Mouse (Mus musculus): ENCODE measurements around the gene Rps6ka5.

Rps6ka5 gene

GRCm38 (mm10) chr12:100586601-100587000, 140.2 kb downstream of the Rps6ka5 start:
- no peak for DNase-seq

DNA sequence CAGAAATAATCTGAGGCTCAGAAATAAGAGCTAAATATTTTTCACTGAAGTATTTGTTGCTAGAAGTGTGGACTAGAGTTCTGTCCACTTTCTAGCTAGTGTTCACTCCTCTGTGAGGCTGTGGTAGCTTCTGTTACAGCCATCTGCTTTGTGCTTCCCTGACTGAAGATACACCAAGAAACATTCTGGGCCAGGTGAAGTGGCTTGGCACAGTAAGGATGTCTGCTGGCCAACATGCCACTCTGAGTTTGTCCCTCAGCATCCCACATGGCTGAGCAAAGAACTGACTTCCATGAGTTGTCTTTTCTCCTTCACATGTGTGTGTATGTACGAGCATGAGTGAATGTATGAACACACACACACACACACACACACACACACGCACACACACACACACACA, 147.6 kb downstream of the Rps6ka5 start:
- DNase-seq = peak; percentile 64 to 69

GRCm38 (mm10) chr12:100578291-100578690, 148.5 kb downstream of the Rps6ka5 start:
- DNase-seq = peak; percentile 73 to 77

- DNase-seq = no peak
Observed at GRCm38 (mm10) chr12:100575739-100576138, 151.0 kb downstream of the Rps6ka5 start.

- no peak for DNase-seq
Observed at GRCm38 (mm10) chr12:100570522-100571072, 156.2 kb downstream of the Rps6ka5 start.

- no peak for DNase-seq
Observed at GRCm38 (mm10) chr12:100568831-100569230, 158.0 kb downstream of the Rps6ka5 start.

DNA sequence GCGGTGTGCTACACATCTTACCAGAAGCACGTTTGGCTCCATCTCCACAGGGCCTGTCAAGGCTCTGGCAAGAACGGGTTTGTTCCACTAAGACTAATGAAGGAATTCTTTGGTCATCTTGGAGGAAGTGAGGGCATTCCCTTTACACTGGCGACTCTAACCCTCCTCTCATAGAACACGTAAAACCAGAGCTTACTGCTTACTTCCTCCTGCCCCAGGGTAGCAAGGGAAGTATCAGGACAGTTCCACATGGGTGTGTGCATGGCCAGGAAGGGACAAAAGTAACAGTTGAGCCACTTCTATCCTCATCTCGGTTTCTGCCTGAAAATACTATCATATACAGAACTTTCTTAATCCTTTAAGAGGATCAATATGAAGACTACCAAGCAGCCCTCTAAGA, 158.7 kb downstream of the Rps6ka5 start:
- no peak for DNase-seq

GRCm38 (mm10) chr12:100567627-100568026, 159.2 kb downstream of the Rps6ka5 start:
- no peak for DNase-seq

DNA sequence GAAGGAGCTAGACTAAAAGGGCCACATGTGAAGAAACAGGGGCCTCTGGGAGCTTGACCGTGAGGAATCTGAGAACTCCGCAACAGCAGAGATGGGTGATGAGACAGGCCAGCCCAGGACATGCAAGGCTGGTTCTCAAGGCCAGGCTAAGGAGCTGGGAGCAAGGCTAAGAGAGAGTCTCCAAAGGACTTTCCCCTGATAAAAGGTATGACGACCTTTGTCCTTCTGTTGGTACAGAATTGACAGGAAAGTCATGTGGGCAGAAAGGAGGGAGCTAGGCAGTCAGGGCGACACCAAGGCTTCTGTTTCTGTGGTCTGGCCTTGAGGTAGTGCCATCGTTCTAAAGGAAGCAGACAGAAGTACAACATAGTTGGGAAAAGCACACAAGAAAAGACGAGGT, 173.1 kb downstream of the Rps6ka5 start:
- no peak for DNase-seq

- DNase-seq = no peak
Observed at GRCm38 (mm10) chr12:100551972-100552371, 174.8 kb downstream of the Rps6ka5 start.

DNA sequence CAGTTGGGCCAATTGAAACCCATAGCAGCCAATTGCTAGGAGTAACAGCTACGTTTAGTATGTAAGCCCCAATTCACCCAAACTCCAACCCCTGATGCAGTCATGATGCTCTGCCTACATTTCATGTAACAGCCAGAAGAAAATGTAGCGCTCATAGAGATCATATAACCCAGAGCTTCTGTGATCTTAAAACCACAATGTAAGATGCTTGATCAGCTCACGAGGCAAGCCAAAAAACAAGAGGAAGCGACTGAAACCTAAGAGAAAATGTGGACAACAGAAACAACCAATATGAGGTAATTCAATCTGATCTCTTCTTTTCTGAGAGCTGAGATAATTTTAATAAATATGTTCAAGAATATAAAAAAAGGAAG, 182.6 kb downstream of the Rps6ka5 start:
- DNase-seq = no peak

DNA sequence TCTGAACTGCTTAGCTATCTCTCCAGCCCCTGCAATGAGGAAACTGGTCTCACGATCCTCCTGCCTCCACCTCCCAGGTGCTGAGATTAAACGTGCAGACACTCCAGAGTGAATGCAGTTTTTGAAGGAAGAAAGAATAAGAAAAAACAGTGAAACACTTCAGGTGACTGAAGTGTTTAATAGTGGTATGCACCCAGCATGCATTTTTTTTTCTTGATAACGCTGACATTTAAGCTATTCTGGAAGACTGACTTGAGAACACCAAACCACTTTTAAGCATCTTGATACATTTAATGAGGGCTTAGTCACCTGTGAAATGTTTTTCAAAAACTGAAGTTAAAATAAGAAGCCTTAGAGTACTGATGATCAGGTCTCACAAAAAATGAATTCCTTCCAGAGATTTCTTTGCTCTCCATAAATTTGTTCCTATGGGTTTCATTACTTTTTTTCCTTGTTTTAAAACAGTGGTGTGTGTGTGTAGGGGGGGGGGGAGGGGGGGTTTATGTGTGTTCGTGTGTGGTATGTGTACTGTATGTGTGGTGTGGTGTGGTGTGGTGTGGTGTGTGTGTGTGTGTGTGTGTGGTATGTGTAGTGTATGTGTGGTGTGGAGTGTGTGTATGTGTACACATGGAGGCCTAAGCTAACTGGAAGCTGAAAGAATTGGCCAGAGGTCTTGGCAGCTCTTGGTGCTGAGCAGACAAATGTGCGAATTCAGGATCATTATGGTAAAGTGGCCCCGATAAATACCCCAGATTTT, 183.2 kb downstream of the Rps6ka5 start:
- DNase-seq = no peak

DNA sequence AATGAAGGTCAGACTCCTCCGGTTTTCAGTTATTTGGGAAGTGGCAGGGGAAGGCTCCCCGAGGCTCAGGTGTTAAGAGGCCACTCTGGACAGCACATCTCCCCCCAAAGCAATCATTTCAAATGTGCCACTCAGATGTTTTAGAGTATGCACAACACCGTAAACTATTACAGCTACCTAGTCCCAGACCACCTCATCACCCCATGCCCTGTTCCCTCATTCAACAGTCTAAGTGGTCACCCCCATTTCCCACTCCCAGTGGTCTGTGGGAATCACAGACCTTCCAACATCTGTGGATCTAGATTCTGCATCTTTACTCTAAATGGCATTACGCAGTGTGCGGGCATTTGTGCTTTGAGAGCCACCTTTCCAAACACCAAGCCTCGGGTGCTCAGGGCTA, 184.3 kb downstream of the Rps6ka5 start:
- DNase-seq = no peak

DNA sequence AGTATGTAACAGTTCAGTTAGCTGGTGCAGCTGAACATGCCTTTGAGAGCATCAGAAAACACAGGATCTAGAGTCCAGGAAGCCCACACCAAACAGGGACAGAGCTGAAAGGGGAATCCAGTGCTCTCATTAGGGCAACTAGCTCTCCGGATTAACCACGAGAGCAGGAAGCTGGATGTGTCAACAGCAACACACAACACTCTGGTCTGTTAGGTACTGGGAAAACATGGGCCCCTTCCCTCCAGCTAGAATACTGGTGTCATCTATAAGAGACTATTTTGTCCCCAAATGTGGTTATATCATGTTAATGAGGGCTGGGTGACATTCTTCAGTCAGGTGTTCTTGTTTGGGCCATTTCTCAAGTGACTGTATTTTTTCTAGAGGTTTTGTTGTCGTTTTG, 184.7 kb downstream of the Rps6ka5 start:
- DNase-seq = no peak

DNA sequence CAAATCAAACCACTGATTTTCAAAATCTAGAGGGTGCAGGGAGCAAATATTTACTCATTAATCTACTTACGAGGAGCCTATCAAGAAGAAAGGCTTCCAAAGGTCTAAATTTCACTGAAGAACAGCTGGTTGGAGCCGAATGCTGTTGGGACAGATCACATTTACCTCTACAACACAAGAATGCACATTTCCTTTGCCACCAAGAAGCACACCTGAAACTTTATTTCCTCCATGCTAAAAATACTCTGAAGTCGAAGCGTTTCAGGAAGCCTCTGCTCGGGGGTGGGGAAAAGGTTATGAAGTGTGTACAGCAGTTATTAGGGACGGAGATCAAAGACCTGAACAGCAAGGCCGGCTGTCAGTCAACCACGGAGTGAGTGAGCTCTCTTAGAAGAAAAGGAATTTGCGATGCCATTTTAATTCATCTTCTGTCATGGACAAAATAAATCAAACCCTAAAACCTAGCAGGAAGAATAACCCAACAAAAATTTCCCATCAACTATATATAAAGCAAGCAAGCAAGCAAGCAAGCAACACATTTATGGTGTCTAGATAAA, 187.5 kb downstream of the Rps6ka5 start:
- no peak for DNase-seq

DNA sequence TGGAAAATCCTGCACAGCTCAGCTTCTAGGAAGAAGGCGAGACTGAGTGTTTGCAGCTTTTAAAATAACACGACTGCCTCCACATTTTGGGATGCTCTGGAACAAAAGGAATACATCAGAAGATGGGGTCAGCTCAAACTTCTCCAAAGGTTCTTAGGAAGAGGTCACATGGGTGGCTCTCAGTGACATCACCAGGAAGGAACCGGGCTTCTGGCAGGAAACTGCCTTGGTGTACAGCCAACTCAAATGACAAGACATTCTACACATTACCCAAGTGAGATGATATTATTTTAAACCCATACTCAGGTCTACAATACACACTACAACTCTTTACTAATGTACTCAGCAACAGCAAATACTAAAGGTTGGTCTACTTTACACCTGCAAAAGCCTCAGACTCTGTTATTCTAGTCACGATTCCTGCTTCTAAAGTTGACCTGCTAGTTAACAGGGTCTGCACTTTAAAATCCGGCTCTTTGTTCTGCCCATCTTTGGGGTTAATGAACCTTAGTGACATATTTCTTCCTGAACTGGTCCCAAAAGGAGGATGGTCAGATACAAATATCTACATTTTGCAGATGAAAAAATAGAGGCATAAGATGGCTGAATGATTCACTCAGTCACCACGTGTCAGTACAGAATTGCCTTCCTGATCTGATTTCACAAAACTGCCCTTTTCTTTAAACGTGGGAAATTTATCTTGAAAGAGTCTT, 188.2 kb downstream of the Rps6ka5 start:
- no peak for DNase-seq

GRCm38 (mm10) chr12:100537091-100537490, 189.7 kb downstream of the Rps6ka5 start:
- DNase-seq = no peak

DNA sequence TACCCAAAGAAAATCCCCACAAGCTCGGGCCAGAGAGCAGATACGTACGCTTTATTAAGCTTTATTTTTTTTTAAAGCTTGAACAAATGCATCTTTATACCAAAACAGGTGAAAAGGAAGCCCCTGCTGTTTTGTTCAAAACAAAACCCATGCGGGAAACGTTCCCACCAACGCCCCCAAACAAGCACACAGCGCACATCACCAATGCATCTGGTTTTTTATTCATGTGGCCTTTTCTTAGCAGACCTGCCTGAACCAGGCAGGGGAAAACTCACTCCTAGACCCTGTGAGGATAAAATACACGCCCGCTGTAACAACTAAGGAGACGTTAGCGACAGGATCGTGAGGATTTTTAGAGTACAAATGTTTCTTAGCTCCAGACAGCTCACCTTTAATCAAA, 191.8 kb downstream of the Rps6ka5 start:
- no peak for DNase-seq

GRCm38 (mm10) chr12:100534028-100534427, 192.8 kb downstream of the Rps6ka5 start:
- DNase-seq = no peak

DNA sequence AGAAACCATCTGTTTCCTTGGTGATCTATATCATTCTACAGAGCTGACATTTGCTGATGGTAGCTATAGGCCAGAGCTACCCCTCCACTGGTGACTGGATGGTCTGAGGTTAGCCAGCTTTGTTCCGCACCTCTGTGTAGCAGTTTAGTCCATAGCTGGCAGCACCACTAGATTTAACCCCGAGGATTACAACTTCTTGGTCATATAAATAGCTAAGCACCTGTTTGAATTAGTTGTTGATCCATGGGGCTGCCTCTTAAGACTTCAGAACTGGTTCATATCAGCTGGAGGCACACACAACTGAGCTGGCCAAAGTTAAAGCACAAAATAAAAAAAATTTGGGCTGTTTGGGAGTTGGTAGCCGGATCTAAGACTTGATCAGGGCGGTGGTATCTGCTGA, 193.6 kb downstream of the Rps6ka5 start:
- DNase-seq = no peak

DNA sequence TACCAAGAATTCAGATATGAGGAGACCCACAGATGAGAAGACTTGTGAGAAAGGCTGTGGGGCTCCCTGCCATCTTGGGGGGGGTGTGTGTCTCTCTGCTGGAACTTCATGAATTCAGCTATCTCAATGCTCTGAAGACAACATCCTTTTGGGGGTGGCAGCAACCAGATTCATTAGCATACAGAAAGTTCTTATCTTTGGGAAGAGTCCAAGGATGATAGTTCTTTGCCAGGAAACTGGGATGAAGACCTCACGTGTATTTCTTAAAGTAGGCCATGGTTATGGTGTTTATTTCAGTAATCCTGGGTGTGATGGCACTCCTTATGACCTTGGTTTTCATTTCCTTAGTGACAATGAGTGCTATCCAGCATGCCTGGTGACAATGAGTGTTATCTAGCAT, 195.0 kb downstream of the Rps6ka5 start:
- no peak for DNase-seq

DNA sequence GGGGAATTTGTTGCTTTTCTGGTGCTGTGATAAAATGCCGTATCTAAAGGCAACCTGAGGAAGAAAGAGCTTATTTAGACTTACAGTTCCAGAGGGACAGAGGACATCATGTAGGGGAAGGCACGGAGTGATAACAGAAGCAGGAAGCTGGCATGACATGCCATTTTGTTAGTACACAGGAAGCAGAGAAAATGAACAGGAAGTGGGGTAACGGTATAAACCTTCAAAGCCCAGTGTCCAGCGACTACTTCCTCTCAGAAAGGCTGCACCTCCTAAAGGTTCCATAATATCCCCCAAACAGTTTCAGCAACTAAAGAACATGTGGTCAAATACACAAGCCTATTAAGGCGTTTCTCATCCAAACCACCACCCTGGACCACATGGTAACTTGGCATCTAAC, 195.9 kb downstream of the Rps6ka5 start:
- DNase-seq = no peak

GRCm38 (mm10) chr12:100529651-100530050, 197.1 kb downstream of the Rps6ka5 start:
- DNase-seq = no peak

DNA sequence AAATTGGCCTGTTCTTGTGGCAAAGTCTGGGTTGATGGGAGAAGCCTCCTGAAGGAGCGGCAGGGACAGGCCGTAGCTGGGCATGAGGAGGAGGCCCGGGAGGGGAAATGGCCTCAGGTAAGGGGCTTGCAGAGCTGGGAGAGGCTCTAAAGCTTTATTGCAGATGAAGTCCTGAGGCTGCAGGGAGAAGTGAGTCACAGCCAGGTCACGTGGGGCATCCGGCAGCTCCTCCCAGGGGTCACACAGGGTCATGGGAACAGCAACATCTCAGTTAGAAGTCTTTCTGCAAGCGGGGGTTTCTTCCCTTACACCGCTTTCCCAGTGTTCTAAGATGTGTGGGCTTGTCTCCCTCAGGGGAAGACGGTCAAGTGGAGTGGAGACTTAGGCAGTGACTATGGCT, 197.6 kb downstream of the Rps6ka5 start:
- DNase-seq = peak in 1 of 2 experiments; percentile 35

All from cerebellum, postnatal 14 days (tissue).